Mouse (Mus musculus) limb, embryonic 11.5 days (tissue): ENCODE measurements around the gene Cdk2ap2. TPM values are rescaled to one million over a fixed set of nuclear protein-coding genes. Genes with fewer than 3 reads are reported as not detected.

Experiments
- ATAC-seq: fragments of 200-750 bp; cut with Nextera tagmentation; 2 replicates; pipeline ENCODE4 v1.8.0; 2017; ENCODE audit warnings: low read depth; ENCODE audit not compliant: insufficient number of reproducible peaks, low FRiP score, low TSS enrichment
- DNase-seq: peaks from one replicate; pipeline ENCODE4 v3.0.0-alpha.2; 2015; ENCODE audit warnings: low spot score
- H3K27ac ChIP-seq: fragments of 300-500 bp; sonication (generic); replicated peaks from 2 replicates; pipeline ENCODE4 v1.5.1; 2014; ENCODE audit warnings: low read depth, mild to moderate bottlenecking, low read length
- H3K27me3 ChIP-seq: fragments of 300-500 bp; sonication (generic); 2 replicates; pipeline ENCODE4 v1.6.1; 2014; ENCODE audit warnings: mild to moderate bottlenecking, low read length, mixed read lengths; ENCODE audit not compliant: control insufficient read depth, insufficient read depth
- H3K36me3 ChIP-seq: fragments of 300-500 bp; sonication (generic); 2 replicates; pipeline ENCODE4 v1.6.1; 2014; ENCODE audit warnings: mild to moderate bottlenecking, low read length, moderate library complexity, mixed read lengths; ENCODE audit not compliant: control insufficient read depth, insufficient read depth
- H3K4me1 ChIP-seq: fragments of 300-500 bp; sonication (generic); 2 replicates; pipeline ENCODE4 v1.6.1; 2014; ENCODE audit warnings: low read length, mixed read lengths; ENCODE audit not compliant: control insufficient read depth, insufficient read depth
- H3K4me2 ChIP-seq: fragments of 300-500 bp; sonication (generic); 2 replicates; pipeline ENCODE4 v1.6.1; 2014; ENCODE audit warnings: low read depth, mild to moderate bottlenecking, moderate library complexity; ENCODE audit not compliant: severe bottlenecking
- H3K4me3 ChIP-seq: fragments of 300-500 bp; sonication (generic); 2 replicates; pipeline ENCODE4 v1.5.1; 2014; ENCODE audit warnings: low read depth, low read length
- H3K9ac ChIP-seq: fragments of 300-500 bp; sonication (generic); 2 replicates; pipeline ENCODE4 v1.6.1; 2014; ENCODE audit warnings: mild to moderate bottlenecking, low read length
- H3K9me3 ChIP-seq: fragments of 300-500 bp; sonication (generic); 2 replicates; pipeline ENCODE4 v1.6.1; 2016; ENCODE audit warnings: low read length; ENCODE audit not compliant: control insufficient read depth
- WGBS: fragments of 180-500 bp; shearing (Covaris S2); extraction: QIAGEN DNeasy Blood & Tissue Kit; methylation state at CpG from one replicate; pipeline ENCODE4 v1.1.7; 2014; 5-methylcytosine and 5-hydroxymethylcytosine counted together
- polyA plus RNA-seq: library from polyadenylated mRNA; unstranded; fragments of >200 nt; fragmentation: Nextera tagmentation; extraction: Ambion mirVana; gene quantifications from 2 replicates; pipeline ENCODE4 v1.2.1, GENCODE M21; 2014

Gene Cdk2ap2
- polyA plus RNA-seq, 1 experiment from 2014 or later = 81.6 TPM

DNA sequence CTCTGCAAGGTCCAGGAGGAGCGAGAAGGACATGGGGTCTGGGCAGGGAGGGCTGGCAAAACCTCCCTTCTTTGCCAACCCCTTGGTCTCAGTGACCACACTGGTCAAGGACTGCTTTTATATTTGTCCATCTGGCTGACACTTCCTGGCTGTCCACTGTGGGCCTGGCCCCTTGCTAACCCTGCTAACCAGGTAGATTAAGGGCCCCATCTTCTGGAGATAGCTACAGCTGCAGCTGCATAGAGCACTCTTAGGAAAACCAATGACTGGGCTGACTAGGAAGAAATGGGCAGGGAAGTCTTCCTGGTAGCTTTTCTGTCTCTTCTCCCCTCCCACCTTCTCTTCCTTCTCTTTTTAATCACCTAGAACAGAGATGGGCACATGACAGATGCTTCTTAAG lies 12.0 kb upstream of the Cdk2ap2 start:
- Histone ChIP-seq H3K4me1 (no peaks in the 10 kb centered on the region), H3K4me2 (no peak overlapping the region), H3K4me3 (no peak overlapping the region), H3K9me3 (no peaks in the 10 kb centered on the region), H3K36me3 (no peaks in the 10 kb centered on the region), H3K9ac (no peak overlapping the region), H3K27me3 (peaks cover 3% of the 10 kb centered on the region; the same call in 1 of the 2 replicates), H3K27ac (no peak overlapping the region)
- WGBS = 85% methylated on average over 1 of the region's 1 CpGs
- ATAC-seq = no peak
- DNase-seq = no peak

DNA sequence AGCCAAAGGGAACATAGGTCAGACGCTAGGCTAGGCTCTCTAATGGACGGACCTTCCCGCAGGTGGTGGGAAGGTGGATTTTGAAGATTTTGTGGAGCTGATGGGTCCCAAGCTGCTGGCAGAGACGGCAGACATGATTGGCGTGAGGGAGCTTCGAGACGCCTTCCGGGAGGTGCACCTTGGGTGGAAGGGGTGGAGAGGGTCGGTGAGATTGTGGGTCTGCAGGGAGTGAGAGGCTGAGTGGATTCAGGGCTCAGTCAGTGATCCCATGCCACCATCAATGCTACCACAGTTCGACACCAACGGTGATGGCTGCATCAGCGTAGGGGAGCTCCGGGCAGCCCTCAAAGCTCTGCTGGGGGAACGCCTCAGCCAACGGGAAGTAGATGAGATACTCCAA lies 10.8 kb upstream of the Cdk2ap2 start:
- WGBS = 90% methylated on average over 15 of the region's 15 CpGs
- no peaks in the 10 kb centered on the region for H3K4me1 ChIP-seq
- no peak overlapping the region for H3K4me3 ChIP-seq
- H3K36me3 ChIP-seq = no peaks in the 10 kb centered on the region
- no peak overlapping the region for H3K27ac ChIP-seq
- H3K27me3 ChIP-seq = peaks cover 3% of the 10 kb centered on the region; the same call in 1 of the 2 replicates
- H3K4me2 ChIP-seq = no peak overlapping the region
- ATAC-seq (no peak), DNase-seq (no peak)
- H3K9me3 ChIP-seq = no peaks in the 10 kb centered on the region
- H3K9ac ChIP-seq = no peak overlapping the region

DNA sequence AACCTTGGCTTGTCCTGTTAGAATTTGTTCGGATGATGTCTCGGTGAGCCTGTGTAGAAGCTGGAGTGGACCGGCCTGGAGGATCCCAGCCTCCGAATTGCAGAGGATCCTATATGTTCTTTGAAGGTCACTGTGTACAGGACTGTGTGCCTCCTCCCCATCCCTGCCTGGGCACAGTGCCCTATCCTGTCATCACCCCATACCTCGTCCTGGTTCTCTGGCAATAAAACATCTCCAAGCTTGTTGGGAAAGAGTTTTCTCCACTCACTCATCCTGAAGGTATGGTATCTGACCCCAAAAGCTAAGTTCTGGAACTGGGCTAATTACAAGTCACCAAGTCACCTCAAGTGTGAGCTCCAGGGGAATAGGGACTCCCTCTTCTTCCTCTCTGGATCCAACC lies 9.9 kb upstream of the Cdk2ap2 start:
- H3K27me3 ChIP-seq = peaks cover 3% of the 10 kb centered on the region; the same call in 1 of the 2 replicates
- H3K4me3 ChIP-seq = no peak overlapping the region
- 85% methylated on average over 5 of the region's 5 CpGs for WGBS
- DNase-seq (no peak), ATAC-seq (no peak)
- no peak overlapping the region for H3K27ac ChIP-seq
- no peaks in the 10 kb centered on the region for H3K9me3 ChIP-seq
- no peak overlapping the region for H3K4me2 ChIP-seq
- H3K9ac ChIP-seq = no peak overlapping the region
- H3K36me3 ChIP-seq = no peaks in the 10 kb centered on the region
- no peaks in the 10 kb centered on the region for H3K4me1 ChIP-seq

- peaks cover 3% of the 10 kb centered on the region; the same call in 1 of the 2 replicates for H3K27me3 ChIP-seq
- no peak overlapping the region for H3K27ac ChIP-seq
- no peak overlapping the region for H3K4me3 ChIP-seq
- no peaks in the 10 kb centered on the region for H3K36me3 ChIP-seq
- H3K9ac ChIP-seq = no peak overlapping the region
- no peaks in the 10 kb centered on the region for H3K4me1 ChIP-seq
- WGBS = 58% methylated on average over 5 of the region's 5 CpGs
- H3K9me3 ChIP-seq = no peaks in the 10 kb centered on the region
- DNase-seq (no peak), ATAC-seq (no peak)
- H3K4me2 ChIP-seq = no peak overlapping the region
Measured at GRCm38 (mm10) chr19:4088146-4088545, 8.8 kb upstream of the Cdk2ap2 start.

DNA sequence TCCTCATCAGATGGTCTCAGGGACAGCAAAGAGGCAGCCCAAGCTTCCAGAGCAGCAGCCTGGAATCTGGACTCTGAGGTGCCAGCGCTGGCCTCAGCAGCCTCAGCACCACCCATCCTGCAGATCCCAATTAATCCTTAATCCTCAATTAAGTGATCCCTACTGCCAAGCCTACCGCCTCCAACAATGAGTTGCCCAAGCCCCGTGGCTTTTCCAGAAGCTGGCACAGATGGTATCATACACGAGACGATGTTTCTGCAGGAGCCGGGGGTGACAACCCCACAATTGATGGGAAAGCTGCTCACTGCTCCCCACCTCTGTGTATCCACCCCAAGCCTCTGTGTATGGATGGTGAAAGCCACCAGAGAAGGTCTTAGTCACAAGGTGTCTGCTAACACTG lies 7.9 kb upstream of the Cdk2ap2 start:
- H3K27ac ChIP-seq = no peak overlapping the region
- peaks cover 3% of the 10 kb centered on the region; the same call in 1 of the 2 replicates for H3K27me3 ChIP-seq
- ATAC-seq = no peak
- no peaks in the 10 kb centered on the region for H3K9me3 ChIP-seq
- H3K36me3 ChIP-seq = no peaks in the 10 kb centered on the region
- no peaks in the 10 kb centered on the region for H3K4me1 ChIP-seq
- WGBS = 85% methylated on average over 6 of the region's 6 CpGs
- H3K4me3 ChIP-seq = no peak overlapping the region
- no peak overlapping the region for H3K4me2 ChIP-seq
- no peak for DNase-seq
- no peak overlapping the region for H3K9ac ChIP-seq

DNA sequence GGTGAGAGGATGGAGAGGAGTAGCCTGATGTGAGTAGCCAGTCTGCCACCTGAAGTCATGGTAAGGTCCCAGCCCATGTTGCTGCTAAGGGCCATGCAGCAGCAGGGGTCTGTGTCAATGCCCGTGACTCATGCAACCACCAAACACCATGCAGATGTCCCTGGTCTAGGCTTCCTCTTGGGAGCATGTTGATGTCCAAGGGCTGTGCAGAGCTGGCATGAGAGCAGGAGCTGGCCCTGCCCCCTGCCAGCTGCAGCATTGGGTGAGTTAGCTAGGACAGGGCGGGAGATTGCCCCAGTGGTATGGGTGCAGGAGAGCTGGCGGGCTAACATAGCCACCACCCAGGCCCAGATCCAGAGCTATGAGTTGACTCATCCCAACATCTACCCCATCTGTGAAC lies 6.5 kb upstream of the Cdk2ap2 start:
- no peak for ATAC-seq
- Histone ChIP-seq H3K4me1 (no peaks in the 10 kb centered on the region), H3K27ac (no peak overlapping the region), H3K9ac (no peak overlapping the region), H3K4me2 (no peak overlapping the region), H3K27me3 (no peaks in the 10 kb centered on the region), H3K9me3 (no peaks in the 10 kb centered on the region), H3K36me3 (no peaks in the 10 kb centered on the region), H3K4me3 (no peak overlapping the region)
- 89% methylated on average over 3 of the region's 3 CpGs for WGBS
- no peak for DNase-seq

DNA sequence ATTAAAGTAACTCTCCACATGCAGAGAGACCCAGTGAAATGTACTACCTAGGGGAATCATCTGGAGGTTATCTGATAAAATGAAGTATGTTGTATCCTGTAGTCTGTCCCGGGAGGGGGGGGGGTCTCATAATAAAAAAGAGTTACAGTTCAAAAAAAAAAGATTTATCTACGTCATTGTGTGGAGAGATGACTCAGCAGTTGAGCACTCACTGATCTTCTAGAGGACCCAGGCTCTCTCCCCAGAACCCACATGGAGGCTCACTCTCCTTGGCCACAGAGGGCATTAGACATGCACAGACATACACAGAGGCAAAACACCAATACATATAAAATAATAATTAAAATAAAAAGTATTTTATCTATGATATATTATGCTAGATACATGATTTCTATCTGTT lies 5.6 kb upstream of the Cdk2ap2 start:
- 72% methylated on average over 2 of the region's 2 CpGs for WGBS
- no peak for DNase-seq
- Histone ChIP-seq H3K4me3 (no peak overlapping the region), H3K36me3 (no peaks in the 10 kb centered on the region), H3K4me1 (peaks cover 3% of the 10 kb centered on the region; the same call in 1 of the 2 replicates), H3K9me3 (no peaks in the 10 kb centered on the region), H3K27ac (no peak overlapping the region), H3K9ac (no peak overlapping the region), H3K4me2 (no peak overlapping the region), H3K27me3 (no peaks in the 10 kb centered on the region)
- ATAC-seq = no peak

DNA sequence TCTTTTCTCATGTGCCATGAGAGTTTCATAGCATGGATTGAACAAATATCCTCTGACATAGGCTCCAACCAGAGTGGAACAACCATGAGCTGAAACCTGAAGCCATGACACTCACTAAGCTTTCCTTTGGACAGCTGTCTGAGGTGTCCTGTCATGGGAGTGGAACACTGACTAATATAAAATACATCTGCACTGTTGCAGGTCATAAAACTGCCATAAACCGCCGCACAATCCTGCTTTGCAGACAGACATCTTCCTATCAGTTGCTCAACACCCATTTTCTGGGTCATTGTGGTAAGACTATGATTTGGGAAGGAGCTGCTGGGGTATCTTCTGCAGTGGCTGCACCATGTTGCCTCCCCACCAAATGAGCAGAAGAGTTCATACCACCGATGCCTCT lies 4.2 kb upstream of the Cdk2ap2 start:
- no peak overlapping the region for H3K4me2 ChIP-seq
- no peaks in the 10 kb centered on the region for H3K27me3 ChIP-seq
- no peak overlapping the region for H3K27ac ChIP-seq
- no peak for DNase-seq
- 76% methylated on average over 3 of the region's 3 CpGs for WGBS
- no peak overlapping the region for H3K9ac ChIP-seq
- no peaks in the 10 kb centered on the region for H3K36me3 ChIP-seq
- H3K4me3 ChIP-seq = no peak overlapping the region
- ATAC-seq = no peak
- peaks cover 4% of the 10 kb centered on the region; the same call in 1 of the 2 replicates for H3K4me1 ChIP-seq
- no peaks in the 10 kb centered on the region for H3K9me3 ChIP-seq

DNA sequence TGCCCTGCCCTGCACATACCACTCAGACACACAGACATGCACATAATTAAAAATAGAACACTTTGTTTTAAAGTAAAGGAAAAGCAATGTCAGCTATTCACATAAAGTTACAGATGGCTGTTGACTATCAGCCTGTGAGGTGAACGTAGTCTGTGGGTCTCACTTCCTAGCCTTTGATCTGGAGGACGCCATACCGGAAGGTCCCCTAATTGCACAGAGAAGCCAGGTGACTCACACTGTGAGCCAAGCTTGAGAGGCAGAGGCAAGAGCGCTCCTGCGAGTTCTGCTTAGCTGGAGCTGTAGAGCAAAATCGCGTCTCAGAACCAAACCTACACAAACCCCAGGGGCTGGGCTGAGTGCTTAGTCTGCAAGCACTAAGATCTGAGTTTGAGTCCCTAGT lies 3.2 kb upstream of the Cdk2ap2 start:
- WGBS = 52% methylated on average over 7 of the region's 7 CpGs
- Histone ChIP-seq H3K4me1 (peaks cover 6% of the 10 kb centered on the region), H3K9me3 (no peaks in the 10 kb centered on the region), H3K4me2 (no peak overlapping the region), H3K27ac (no peak overlapping the region), H3K36me3 (no peaks in the 10 kb centered on the region), H3K9ac (no peak overlapping the region), H3K27me3 (no peaks in the 10 kb centered on the region), H3K4me3 (no peak overlapping the region)
- DNase-seq (no peak), ATAC-seq (no peak)
